Mouse (Mus musculus) testis, postnatal 14 days (tissue): ENCODE results near the gene Agbl4.
A peak's percentile ranks its signal among the peaks of the same experiment; 100 is the strongest.

Experiments used
- DNase-seq: peaks from one replicate; pipeline ENCODE4 v3.0.0; 2021; ENCODE audit warnings: low spot score

Gene Agbl4

DNA sequence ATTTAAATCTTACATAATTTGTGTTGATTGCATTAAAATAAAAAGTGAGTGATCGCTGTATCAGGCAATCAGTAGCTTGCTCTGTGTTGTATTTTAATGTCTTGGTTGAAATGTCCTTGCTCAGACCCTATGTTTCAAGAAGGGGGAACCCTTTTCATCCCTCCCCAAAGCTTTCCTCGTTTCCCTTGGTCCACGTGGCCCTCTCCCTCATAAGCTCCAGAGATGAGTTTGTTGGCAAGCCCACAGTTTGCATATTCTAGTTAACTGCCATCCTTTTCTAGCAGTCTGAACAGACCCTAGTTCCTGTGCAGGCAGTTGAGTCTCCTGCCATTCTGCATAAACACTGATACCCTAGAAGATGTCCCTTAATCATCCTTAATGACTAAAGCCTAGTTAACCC, 1050.5 kb downstream of the Agbl4 start:
- DNase-seq: no peak

GRCm38 (mm10) chr4:111448586-111448985, 1051.1 kb downstream of the Agbl4 start:
- no peak for DNase-seq

DNA sequence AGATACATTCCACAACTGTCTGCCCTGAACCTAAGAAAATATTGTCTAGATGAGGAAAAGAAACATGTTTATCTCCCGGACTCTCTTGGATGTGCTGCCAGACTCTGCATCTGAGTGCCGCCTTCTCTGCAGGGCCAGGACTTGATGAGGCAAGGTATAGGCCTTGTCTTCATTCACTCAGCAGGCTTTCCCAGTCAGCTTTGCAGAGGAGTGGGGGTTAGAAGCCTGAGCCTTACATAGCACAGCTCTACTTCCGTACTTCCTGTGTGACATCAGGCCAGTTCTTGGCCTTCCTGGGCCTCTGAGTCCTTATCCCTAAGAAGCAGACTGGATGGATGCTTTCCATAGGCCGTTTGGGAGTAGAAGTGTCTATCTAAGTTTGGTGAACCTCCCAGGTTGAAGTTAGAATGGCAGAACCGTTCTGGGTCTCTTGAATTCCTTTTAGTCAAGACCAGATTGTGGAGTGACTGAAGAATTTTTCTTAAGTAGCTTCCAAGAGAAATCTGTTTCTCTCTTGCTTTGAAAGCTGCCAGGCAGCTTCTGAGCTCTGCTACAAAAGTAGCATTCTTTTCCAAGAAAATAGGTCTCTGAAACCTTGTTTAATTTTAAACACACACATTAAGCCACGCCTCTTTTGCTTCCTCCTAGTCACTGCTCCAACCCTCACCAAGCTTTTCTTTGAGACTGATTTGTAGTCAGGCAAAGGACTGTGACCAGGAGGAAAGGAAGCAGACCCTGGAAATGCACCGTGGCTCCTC, 1052.2 kb downstream of the Agbl4 start:
- no peak for DNase-seq

GRCm38 (mm10) chr4:111451283-111451918, 1053.9 kb downstream of the Agbl4 start:
- no peak for DNase-seq

DNA sequence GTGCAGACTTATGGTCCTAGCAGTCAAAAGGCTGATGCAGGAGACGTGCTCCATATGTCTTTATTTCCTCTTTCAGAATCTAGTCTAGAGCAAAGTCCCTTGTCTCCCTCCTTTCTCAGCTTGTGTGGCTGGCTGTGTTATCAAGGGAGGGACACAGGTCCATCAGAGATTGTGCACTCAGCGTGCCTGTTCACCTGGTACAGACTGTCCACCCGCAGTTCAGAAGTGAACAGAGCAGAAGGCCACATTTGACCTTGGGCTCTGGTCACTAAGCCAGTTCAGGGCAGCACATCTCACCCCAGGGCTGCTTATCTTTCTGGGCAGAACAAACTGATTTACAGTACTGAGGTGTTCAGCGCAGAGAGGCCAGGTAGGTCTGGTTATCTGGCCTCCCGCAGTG, 1054.7 kb downstream of the Agbl4 start:
- DNase-seq: no peak

GRCm38 (mm10) chr4:111453275-111453674, 1055.8 kb downstream of the Agbl4 start:
- DNase-seq: no peak

DNA sequence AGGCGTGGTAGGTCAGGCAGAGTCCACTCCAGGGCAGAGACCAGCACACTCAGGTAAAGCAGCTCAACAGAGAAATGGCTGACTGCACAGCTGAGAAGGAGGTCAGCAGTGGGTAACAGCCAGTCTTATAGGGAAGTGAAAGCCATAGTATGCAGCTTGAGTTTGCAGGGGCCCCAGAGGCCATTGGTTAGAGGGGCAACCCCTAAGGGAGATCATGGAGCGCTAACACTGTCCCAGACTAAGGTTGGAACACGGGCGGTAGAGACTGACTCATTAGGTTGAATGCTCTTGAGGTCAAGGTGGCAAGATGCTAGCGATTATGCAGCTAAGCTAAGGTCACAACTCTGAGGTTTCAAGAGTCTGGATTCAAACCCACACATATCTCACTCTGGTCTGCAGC, 1058.2 kb downstream of the Agbl4 start:
- no peak for DNase-seq

- DNase-seq: no peak
These were observed 1060.1 kb downstream of the Agbl4 start for GRCm38 (mm10) chr4:111457568-111457967.

GRCm38 (mm10) chr4:111467293-111467773, 1069.9 kb downstream of the Agbl4 start:
- no peak for DNase-seq

GRCm38 (mm10) chr4:111467796-111468195, 1070.3 kb downstream of the Agbl4 start:
- no peak for DNase-seq

DNA sequence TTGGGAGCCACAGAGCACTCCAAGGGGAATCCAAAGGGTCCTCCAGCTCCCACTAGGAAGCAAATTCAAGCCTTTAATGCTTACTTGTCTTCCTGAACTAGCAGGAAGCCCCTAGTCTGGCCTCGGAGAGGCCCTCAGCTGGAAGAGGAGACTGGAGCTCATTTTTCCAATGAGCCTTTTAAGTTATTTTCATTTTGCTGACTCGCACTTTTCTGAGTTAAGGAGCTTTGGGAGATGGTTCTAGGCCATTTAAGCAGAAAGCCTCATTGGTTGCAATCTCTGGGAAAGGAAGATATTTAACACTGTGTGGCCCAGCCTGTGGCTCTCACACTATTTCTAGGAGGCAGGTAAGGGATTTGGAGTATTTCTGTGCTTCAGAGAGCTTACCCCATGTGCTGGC, 1072.4 kb downstream of the Agbl4 start:
- no peak for DNase-seq

- no peak for DNase-seq
These were observed 1074.3 kb downstream of the Agbl4 start for GRCm38 (mm10) chr4:111471726-111472125.

- DNase-seq: no peak
These were observed 1075.0 kb downstream of the Agbl4 start for GRCm38 (mm10) chr4:111472511-111472910.

DNA sequence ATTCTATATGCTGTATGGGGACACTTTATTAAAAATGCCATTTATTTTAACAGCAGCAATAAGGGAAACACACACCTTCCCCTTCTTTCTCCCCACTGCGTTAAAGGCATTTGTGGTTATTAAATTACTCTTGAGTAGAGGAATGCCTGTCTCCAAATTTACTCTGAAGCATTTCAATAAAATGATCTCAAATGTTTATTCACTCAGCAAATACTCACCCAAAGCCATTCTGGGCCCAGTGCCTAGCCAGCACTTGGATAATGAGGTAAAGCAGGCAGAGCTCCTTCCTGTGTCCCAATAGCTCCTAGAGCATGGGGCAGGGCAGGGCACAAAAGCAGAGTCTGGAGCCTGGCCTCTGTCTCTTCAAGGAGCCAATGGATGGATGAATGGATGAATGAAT, 1075.6 kb downstream of the Agbl4 start:
- DNase-seq: no peak

DNA sequence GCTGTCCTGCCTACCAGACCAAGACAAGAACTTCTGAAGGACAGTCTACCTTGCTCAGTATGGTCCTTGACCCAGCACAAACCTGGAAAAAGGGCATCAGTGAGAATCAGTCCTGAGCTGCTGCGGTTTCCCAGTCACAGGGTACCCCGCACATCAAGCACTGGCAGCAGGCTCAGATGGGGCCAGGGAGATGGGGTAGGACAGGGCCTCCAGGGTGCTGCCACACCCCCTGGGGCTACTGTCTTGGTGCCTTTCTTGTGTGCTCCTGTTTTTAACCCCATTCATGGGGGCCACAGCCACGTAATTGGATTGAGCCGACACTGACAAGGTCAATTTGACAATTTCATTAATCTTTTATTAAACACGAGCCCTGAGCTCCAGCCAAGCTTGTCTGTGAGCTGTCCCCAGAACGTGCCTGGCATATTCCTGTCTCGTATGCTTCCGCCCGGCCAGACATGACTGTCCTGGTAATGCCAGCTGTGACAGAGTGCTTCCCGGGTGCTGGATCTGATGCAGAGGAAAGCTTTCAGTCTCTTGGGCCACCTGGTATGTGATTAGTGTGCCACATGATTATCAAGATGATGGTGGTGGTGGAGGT, 1078.0 kb downstream of the Agbl4 start:
- no peak for DNase-seq

DNA sequence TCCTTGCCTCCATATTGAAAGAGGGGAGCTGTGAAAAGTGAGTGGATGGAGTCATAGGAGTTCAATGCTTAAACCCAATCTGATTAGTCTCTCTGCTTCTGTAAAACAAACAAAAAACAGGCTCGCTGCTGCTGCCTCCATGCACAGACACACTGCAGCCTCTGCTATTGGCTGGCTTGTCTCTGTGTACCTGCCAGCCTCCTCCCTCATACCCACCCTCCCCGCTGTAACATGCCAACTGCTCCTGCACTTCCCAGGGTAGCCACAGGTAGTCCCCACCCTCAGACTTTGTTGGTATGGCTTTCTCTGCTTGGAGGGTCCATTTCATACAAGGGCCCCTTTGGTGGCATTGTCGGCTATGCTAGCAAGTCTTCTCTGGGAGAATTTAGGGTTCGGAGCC, 1080.0 kb downstream of the Agbl4 start:
- DNase-seq: no peak

GRCm38 (mm10) chr4:111483499-111483898, 1086.0 kb downstream of the Agbl4 start:
- DNase-seq: no peak

- DNase-seq: no peak
These were observed 1087.7 kb downstream of the Agbl4 start for GRCm38 (mm10) chr4:111485189-111485588.

GRCm38 (mm10) chr4:111486187-111486586, 1088.7 kb downstream of the Agbl4 start:
- no peak for DNase-seq

- no peak for DNase-seq
These were observed 1089.9 kb downstream of the Agbl4 start for GRCm38 (mm10) chr4:111487233-111487843.

GRCm38 (mm10) chr4:111493750-111494404, 1096.4 kb downstream of the Agbl4 start:
- no peak for DNase-seq

GRCm38 (mm10) chr4:111495949-111496348, 1098.5 kb downstream of the Agbl4 start:
- peak; percentile 44 for DNase-seq
